Mouse (Mus musculus) bone marrow macrophage, adult 2 months (primary cell): ENCODE results near the gene Fgfr2.

Experiments
- CTCF ChIP-seq: IDR thresholded peaks from 2 replicates; pipeline ENCODE4 v1.5.1; 2012; ENCODE audit warnings: low read depth, mild to moderate bottlenecking, low read length, moderate library complexity
- POLR2A ChIP-seq: IDR thresholded peaks from 2 replicates; pipeline ENCODE4 v1.6.1; 2012; ENCODE audit warnings: mild to moderate bottlenecking, low read depth, low read length, borderline replicate concordance

GRCm38 (mm10) chr7:132369784-132370183 is 753.4 kb downstream of the Fgfr2 start:
- TF ChIP-seq CTCF (no peak), POLR2A (no peak)
